Mouse (Mus musculus): ENCODE results near the gene Arhgap23. TPM values are rescaled to one million over a fixed set of nuclear protein-coding genes. Genes with fewer than 3 reads are reported as not detected.

Arhgap23 gene
- polyA plus RNA-seq, 1 experiment from 2014 or later: 12.5 TPM

- Histone ChIP-seq H3K27ac (ENCODE audit: poor library complexity, severe bottlenecking) (no peak overlapping the region), H3K36me3 (peaks cover 96% of the 10 kb centered on the region), H3K9ac (no peak overlapping the region), H3K27me3 (replicated peaks) (no peaks in the 10 kb centered on the region), H3K9me3 (replicated peaks) (no peaks in the 10 kb centered on the region), H3K4me1 (replicated peaks) (peaks cover 61% of the 10 kb centered on the region), H3K4me3 (no peak overlapping the region), H3K4me2 (peak overlapping the region; percentile 34)
- 78% methylated on average over 7 of the region's 7 CpGs for WGBS
- no peak for ATAC-seq (ENCODE audit: insufficient number of reproducible peaks, low FRiP score)
These were observed 32.6 kb downstream of the Arhgap23 start for GRCm38 (mm10) chr11:97447979-97448378.

GRCm38 (mm10) chr11:97448611-97449394 lies 33.5 kb downstream of the Arhgap23 start:
- Histone ChIP-seq H3K36me3 (peaks cover 96% of the 10 kb centered on the region), H3K4me1 (replicated peaks) (peaks cover 52% of the 10 kb centered on the region), H3K9ac (peak overlapping the region; percentile 3; the same call in 1 of the 2 replicates)

GRCm38 (mm10) chr11:97449601-97450293 lies 34.4 kb downstream of the Arhgap23 start:
- H3K9ac ChIP-seq: peak overlapping the region; percentile 66
- peak overlapping the region; percentile 36 for H3K4me3 ChIP-seq
- H3K4me2 ChIP-seq: peak overlapping the region; percentile 68
- H3K36me3 ChIP-seq: peaks cover 96% of the 10 kb centered on the region
- H3K9me3 ChIP-seq (replicated peaks): no peaks in the 10 kb centered on the region
- peaks cover 48% of the 10 kb centered on the region for H3K4me1 ChIP-seq (replicated peaks)
- no peaks in the 10 kb centered on the region for H3K27me3 ChIP-seq (replicated peaks)
- 10% methylated on average over 15 of the region's 15 CpGs for WGBS
- peak; percentile 74 for ATAC-seq (ENCODE audit: insufficient number of reproducible peaks, low FRiP score)
- peak overlapping the region; percentile 76 for H3K27ac ChIP-seq (ENCODE audit: poor library complexity, severe bottlenecking)

More at GRCm38 (mm10) chr11:97448611-97449394, 33.5 kb downstream of the Arhgap23 start:
- Histone ChIP-seq H3K4me2 (no peak overlapping the region), H3K27ac (ENCODE audit: poor library complexity, severe bottlenecking) (peak overlapping the region; percentile 76), H3K9me3 (replicated peaks) (no peaks in the 10 kb centered on the region), H3K4me3 (no peak overlapping the region), H3K27me3 (replicated peaks) (no peaks in the 10 kb centered on the region)
- ATAC-seq (ENCODE audit: insufficient number of reproducible peaks, low FRiP score): no peak
- 85% methylated on average over 11 of the region's 11 CpGs for WGBS

GRCm38 (mm10) chr11:97450305-97450922 lies 35.1 kb downstream of the Arhgap23 start:
- Histone ChIP-seq H3K4me3 (peak overlapping the region; percentile 36), H3K27me3 (replicated peaks) (no peaks in the 10 kb centered on the region), H3K4me2 (peak overlapping the region; percentile 68), H3K9ac (peak overlapping the region; percentile 66), H3K27ac (ENCODE audit: poor library complexity, severe bottlenecking) (peak overlapping the region; percentile 76), H3K36me3 (peaks cover 96% of the 10 kb centered on the region), H3K4me1 (replicated peaks) (peaks cover 43% of the 10 kb centered on the region), H3K9me3 (replicated peaks) (no peaks in the 10 kb centered on the region)
- WGBS: 34% methylated on average over 10 of the region's 10 CpGs
- ATAC-seq (ENCODE audit: insufficient number of reproducible peaks, low FRiP score): peak; percentile 29

- 94% methylated on average over 15 of the region's 15 CpGs for WGBS
- H3K4me1 ChIP-seq (replicated peaks): peaks cover 31% of the 10 kb centered on the region
- H3K27ac ChIP-seq (ENCODE audit: poor library complexity, severe bottlenecking): no peak overlapping the region
- no peak overlapping the region for H3K4me3 ChIP-seq
- no peak overlapping the region for H3K9ac ChIP-seq
- no peaks in the 10 kb centered on the region for H3K9me3 ChIP-seq (replicated peaks)
- no peaks in the 10 kb centered on the region for H3K27me3 ChIP-seq (replicated peaks)
- peaks cover 96% of the 10 kb centered on the region for H3K36me3 ChIP-seq
- ATAC-seq (ENCODE audit: insufficient number of reproducible peaks, low FRiP score): no peak
- no peak overlapping the region for H3K4me2 ChIP-seq
These were observed 36.3 kb downstream of the Arhgap23 start for GRCm38 (mm10) chr11:97451625-97452024.

GRCm38 (mm10) chr11:97457120-97457519 lies 41.8 kb downstream of the Arhgap23 start:
- Histone ChIP-seq H3K36me3 (peaks cover 100% of the 10 kb centered on the region), H3K27me3 (replicated peaks) (no peaks in the 10 kb centered on the region), H3K4me1 (replicated peaks) (no peaks in the 10 kb centered on the region; the same call in 1 of the 2 replicates), H3K27ac (ENCODE audit: poor library complexity, severe bottlenecking) (no peak overlapping the region), H3K4me2 (no peak overlapping the region), H3K9ac (no peak overlapping the region), H3K4me3 (no peak overlapping the region), H3K9me3 (replicated peaks) (no peaks in the 10 kb centered on the region)
- no peak for ATAC-seq (ENCODE audit: insufficient number of reproducible peaks, low FRiP score)
- WGBS: 69% methylated on average over 4 of the region's 4 CpGs

- Histone ChIP-seq H3K4me2 (no peak overlapping the region), H3K27ac (ENCODE audit: poor library complexity, severe bottlenecking) (no peak overlapping the region), H3K4me3 (no peak overlapping the region), H3K4me1 (replicated peaks) (no peaks in the 10 kb centered on the region), H3K36me3 (peaks cover 100% of the 10 kb centered on the region), H3K9me3 (replicated peaks) (no peaks in the 10 kb centered on the region), H3K9ac (no peak overlapping the region), H3K27me3 (replicated peaks) (no peaks in the 10 kb centered on the region)
- no peak for ATAC-seq (ENCODE audit: insufficient number of reproducible peaks, low FRiP score)
- WGBS: 92% methylated on average over 3 of the region's 3 CpGs
These were observed 46.0 kb downstream of the Arhgap23 start for GRCm38 (mm10) chr11:97461307-97461820.

- no peak for ATAC-seq (ENCODE audit: insufficient number of reproducible peaks, low FRiP score)
- Histone ChIP-seq H3K4me3 (no peak overlapping the region), H3K27me3 (replicated peaks) (no peaks in the 10 kb centered on the region), H3K36me3 (peaks cover 100% of the 10 kb centered on the region), H3K9me3 (replicated peaks) (no peaks in the 10 kb centered on the region), H3K4me1 (replicated peaks) (no peaks in the 10 kb centered on the region), H3K4me2 (no peak overlapping the region), H3K27ac (ENCODE audit: poor library complexity, severe bottlenecking) (no peak overlapping the region), H3K9ac (no peak overlapping the region)
- 90% methylated on average over 6 of the region's 6 CpGs for WGBS
These were observed 47.2 kb downstream of the Arhgap23 start for GRCm38 (mm10) chr11:97462538-97462937.

GRCm38 (mm10) chr11:97463166-97463565 lies 47.8 kb downstream of the Arhgap23 start:
- no peaks in the 10 kb centered on the region for H3K9me3 ChIP-seq (replicated peaks)
- no peak overlapping the region for H3K4me3 ChIP-seq
- 65% methylated on average over 33 of the region's 33 CpGs for WGBS
- H3K27me3 ChIP-seq (replicated peaks): no peaks in the 10 kb centered on the region
- no peak overlapping the region for H3K4me2 ChIP-seq
- no peak for ATAC-seq (ENCODE audit: insufficient number of reproducible peaks, low FRiP score)
- peaks cover 5% of the 10 kb centered on the region; the same call in 1 of the 2 replicates for H3K4me1 ChIP-seq (replicated peaks)
- no peak overlapping the region for H3K9ac ChIP-seq
- no peak overlapping the region for H3K27ac ChIP-seq (ENCODE audit: poor library complexity, severe bottlenecking)
- peaks cover 100% of the 10 kb centered on the region for H3K36me3 ChIP-seq

- peak; percentile 4; the same call in 1 of the 2 replicates for ATAC-seq (ENCODE audit: insufficient number of reproducible peaks, low FRiP score)
- Histone ChIP-seq H3K4me2 (no peak overlapping the region), H3K27me3 (replicated peaks) (no peaks in the 10 kb centered on the region), H3K4me3 (no peak overlapping the region), H3K4me1 (replicated peaks) (peaks cover 8% of the 10 kb centered on the region; the same call in 1 of the 2 replicates), H3K36me3 (peaks cover 98% of the 10 kb centered on the region), H3K9ac (no peak overlapping the region), H3K9me3 (replicated peaks) (no peaks in the 10 kb centered on the region), H3K27ac (ENCODE audit: poor library complexity, severe bottlenecking) (no peak overlapping the region)
- 91% methylated on average over 4 of the region's 4 CpGs for WGBS
These were observed 48.7 kb downstream of the Arhgap23 start for GRCm38 (mm10) chr11:97463991-97464390.

GRCm38 (mm10) chr11:97465957-97466356 lies 50.6 kb downstream of the Arhgap23 start:
- Histone ChIP-seq H3K4me2 (no peak overlapping the region), H3K27ac (ENCODE audit: poor library complexity, severe bottlenecking) (no peak overlapping the region), H3K27me3 (replicated peaks) (no peaks in the 10 kb centered on the region), H3K9ac (0 out of 2 replicates have a peak overlapping the region, but pooled peaks have one; percentile 8), H3K4me3 (no peak overlapping the region), H3K36me3 (peaks cover 98% of the 10 kb centered on the region), H3K9me3 (replicated peaks) (no peaks in the 10 kb centered on the region), H3K4me1 (replicated peaks) (peaks cover 8% of the 10 kb centered on the region; the same call in 1 of the 2 replicates)
- no peak for ATAC-seq (ENCODE audit: insufficient number of reproducible peaks, low FRiP score)
- 91% methylated on average over 12 of the region's 12 CpGs for WGBS
